Mouse (Mus musculus) CH12F3 (cell line): ENCODE data around the gene Krt78.

Experiments
- in situ Hi-C: fragments of 300-500 bp; cut with MboI; formaldehyde crosslinking; loops from 2 replicates; pipeline ENCODE4 v1.14.3; 2020; ENCODE audit warnings: low sequenced_read_pairs

Krt78 gene

DNA sequence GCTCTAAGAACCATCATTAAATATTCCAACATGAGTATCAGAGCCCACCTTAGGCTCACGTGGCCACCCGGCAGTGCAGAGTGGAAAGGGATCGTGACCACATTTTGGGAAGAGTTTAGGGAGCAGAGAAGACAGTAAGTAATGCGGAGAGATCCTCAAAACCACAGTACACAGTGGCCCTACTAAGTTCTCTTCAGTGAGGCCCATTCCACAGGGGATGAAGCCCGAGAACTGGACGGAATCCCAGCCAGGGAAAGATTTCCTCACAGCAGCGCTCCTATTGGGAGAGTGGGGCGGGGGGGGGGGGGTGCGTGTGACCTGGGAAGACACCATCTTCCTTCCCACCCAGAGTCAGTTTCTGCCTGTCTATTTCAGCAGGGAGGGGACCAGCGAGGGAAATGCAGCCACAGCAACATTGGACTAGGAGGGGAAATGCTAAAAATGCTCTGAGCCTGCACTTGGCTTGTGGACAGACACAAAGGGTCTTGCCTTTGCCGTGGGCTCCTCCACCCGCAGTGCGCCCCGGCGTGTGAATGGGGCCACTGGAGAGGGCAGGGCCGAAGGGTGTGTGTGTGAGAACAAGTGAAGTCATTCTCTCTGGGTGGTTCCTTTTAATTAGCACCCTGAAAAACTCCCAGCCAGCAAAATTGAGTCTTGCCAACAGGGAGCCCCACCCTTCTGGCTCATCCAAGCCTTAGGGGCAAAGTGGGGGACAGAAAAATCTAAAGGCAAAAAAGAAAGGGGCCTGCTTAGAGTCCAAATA is 20.2 kb upstream of the Krt78 start:
- in situ Hi-C loops, result no loop called here

DNA sequence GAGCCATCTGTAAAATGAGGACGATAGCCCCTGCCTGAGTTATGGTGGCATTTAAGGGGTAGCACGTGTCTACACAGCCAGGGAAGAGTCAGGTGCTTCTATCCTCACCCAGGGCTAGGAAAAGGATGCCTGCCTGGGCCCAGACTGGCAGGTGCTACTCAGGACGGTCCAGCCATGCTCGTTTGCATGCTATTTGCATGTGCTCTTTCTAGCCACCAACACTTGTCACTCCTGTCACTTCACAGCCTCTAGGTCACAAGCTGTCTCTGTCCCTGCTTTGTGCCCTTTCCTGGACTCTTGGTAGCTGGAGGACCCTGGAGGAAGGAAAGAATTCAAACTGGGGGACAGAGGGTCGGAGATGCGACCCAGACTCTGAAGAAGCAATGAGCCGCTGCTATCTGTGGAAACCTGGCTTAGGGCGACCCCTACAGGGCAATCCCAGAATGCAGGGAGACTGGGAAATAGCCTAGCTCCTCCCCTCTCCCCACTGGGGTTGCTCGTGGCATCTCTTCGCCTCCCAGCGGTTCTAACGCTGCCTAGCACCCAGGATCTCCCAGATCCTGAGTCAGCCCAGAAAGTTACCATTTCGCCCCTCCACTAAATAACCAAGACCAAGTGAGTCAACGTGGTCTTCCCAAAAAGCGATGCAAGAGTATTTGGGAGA is 19.5 kb upstream of the Krt78 start:
- in situ Hi-C loops, result no loop called here

DNA sequence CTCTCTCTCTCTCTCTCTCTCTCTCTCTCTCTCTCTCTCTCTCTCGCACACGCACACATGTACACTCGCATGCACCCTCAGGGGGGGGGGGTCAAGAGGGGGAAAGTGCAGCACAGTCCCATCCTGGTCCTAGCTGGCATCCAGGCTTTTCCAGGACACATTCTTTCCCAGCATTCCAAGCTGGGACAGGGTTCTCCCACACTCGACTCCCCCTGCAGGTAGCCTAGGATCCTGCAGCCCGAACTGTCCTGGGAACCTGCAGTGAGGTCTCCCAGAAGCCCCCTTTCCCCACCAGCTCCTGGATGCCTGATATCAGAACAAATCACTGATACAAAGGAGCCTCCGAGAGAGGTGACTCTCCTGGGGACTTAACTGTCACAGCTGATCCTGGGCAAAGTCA is 16.4 kb upstream of the Krt78 start:
- in situ Hi-C loops, result no loop called here

- in situ Hi-C loops, result no loop called here
Measured at GRCm38 (mm10) chr15:101966808-101967207, 12.7 kb upstream of the Krt78 start.

DNA sequence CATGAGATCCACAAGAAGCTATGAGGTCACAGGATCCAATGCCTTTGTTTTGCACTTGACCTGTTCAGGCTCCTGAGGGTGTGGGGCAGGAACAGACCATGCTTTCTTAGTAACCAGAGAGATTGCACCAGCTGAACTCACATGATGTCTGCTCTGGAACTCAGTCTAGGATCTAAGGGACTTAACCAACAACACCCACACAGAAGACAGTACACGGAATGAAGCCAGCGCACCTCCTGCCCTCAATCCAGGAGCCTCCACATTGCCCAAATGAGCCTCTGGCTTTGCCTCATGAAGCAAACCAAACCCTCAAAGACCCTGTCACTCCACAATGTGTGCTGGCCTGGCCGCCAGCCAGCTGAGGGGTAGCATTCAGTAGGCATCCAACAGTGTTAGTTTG is 4.8 kb upstream of the Krt78 start:
- in situ Hi-C loops, result no loop called here

GRCm38 (mm10) chr15:101952733-101953474 is 1.2 kb downstream of the Krt78 start:
- in situ Hi-C loops, result no loop called here

DNA sequence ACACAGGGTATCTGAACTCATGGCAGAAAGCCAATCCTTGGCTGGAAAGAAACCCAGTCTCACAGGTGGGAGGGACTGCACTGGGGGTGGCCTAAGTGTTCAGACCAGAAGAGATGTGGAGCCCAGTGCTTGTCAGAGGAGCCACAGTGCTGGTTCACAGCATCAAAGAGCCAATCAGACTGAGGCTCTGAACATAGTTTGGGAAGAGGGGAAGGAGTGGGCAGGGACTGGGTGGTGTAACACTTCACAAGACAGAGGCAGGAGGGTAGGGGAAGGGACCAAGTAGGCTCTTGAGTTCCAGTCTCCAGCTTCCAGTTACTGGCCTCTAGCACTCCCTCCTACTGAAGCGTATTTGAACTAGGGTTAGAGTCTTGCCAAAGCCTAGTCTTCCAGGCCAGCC is 8.7 kb downstream of the Krt78 start:
- in situ Hi-C loops, result no loop called here

- in situ Hi-C loops, result no loop called here
Measured at GRCm38 (mm10) chr15:101941948-101942347, 12.1 kb downstream of the Krt78 start.

DNA sequence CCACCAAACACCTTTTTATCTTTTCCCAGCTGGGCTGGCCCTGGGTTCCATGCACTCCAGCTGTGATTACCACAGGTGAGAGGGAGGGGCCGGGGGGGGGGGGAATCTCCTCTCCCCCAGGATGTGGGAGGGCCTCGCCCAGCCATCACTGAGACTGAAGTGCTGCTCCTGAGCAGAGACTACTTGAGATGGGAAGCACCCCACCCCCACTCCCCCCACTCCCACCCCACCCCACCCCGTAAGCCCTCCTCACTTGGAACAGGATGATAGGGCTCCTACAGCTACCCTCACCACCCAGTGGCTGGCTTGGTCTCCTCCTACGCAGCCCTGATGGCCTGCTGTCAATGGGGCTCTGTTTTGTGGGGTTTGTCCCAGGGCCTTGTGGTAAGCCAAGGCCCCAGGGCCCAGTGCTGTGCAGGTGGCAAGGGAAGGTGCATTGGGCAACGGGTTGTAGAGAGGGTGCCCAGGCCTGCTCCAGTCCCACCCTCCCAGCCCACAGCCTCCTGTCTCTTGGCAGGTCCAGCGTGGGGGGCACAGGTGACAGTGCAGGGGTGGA is 13.7 kb downstream of the Krt78 start, which contains the start of gene Krt79:
Krt79 (minus strand) TSS at position 51 of the 556 bp plus-strand sequence.
- in situ Hi-C loops, result no loop called here

GRCm38 (mm10) chr15:101938600-101939308 is 15.3 kb downstream of the Krt78 start:
- in situ Hi-C loops, result no loop called here

- in situ Hi-C loops, result no loop called here
Measured at GRCm38 (mm10) chr15:101933024-101933423, 21.1 kb downstream of the Krt78 start.

GRCm38 (mm10) chr15:101929666-101930065 is 24.4 kb downstream of the Krt78 start:
- in situ Hi-C loops, result no loop called here

- in situ Hi-C loops, result no loop called here
Measured at GRCm38 (mm10) chr15:101929087-101929486, 25.0 kb downstream of the Krt78 start.

- in situ Hi-C loops, result no loop called here
Measured at GRCm38 (mm10) chr15:101927340-101928080, 26.6 kb downstream of the Krt78 start.

GRCm38 (mm10) chr15:101925041-101925440 is 29.0 kb downstream of the Krt78 start:
- in situ Hi-C loops, result no loop called here

- in situ Hi-C loops, result no loop called here
Measured at GRCm38 (mm10) chr15:101924635-101925034, 29.5 kb downstream of the Krt78 start, which contains the start of gene Krt4. Gene Krt4, minus strand, starts transcription at chr15:101924735.

DNA sequence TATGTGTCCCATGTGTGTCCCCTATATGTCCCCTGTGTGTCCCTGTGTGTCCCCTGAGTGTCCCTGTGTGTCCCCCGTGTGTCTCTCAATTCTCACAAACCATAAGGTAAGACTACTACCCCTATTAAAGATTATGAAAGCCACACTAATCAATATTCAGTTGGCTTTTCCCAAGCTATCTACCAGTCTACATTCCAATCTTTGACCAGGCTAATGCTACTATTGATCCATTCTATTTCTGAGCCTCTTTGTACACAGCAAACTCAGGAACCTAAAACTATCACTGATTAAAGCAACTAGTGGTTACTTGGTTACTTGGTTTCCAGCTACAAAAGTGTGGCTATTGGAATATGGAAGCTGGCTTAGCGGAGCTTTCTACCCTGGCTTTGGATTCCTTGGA is 31.8 kb downstream of the Krt78 start:
- in situ Hi-C loops, result no loop called here

DNA sequence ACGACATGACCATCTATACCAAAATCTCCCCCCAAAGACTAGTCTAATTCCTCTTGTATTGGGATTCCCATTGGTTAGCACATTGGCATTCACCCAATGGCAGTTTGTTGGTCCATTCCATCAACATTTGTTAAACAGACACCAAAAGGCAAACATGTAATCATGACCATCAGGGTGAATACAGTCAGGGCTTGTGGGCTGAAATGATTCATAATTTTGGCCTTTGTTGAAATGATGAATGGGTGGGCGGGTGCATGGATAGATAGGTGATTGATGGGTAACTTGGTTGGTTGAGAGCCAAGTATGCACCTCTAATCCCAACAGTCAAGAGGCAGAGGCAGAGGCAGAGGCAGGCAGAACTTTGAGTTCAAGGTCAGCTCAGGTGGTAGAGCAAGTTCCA is 38.0 kb downstream of the Krt78 start:
- in situ Hi-C loops, result no loop called here

- in situ Hi-C loops, result no loop called here
Measured at GRCm38 (mm10) chr15:101904849-101905248, 49.2 kb downstream of the Krt78 start.
